Mouse (Mus musculus) gastrocnemius, postnatal 25 days (tissue): Measurements from ENCODE around the gene Rusc2. TPM values are rescaled to one million over a fixed set of nuclear protein-coding genes. Genes with fewer than 3 reads are reported as not detected.

Source experiments
- DNase-seq: peaks from one replicate; pipeline ENCODE4 v3.0.0; 2022
- total RNA-seq, 2 experiments: library from RNA; stranded (reverse); gene quantifications; 1 replicate in 1 of 2; 2 replicates in 1 of 2; pipeline ENCODE4 v1.2.3; 2021

Gene Rusc2
- total RNA-seq, 2 experiments from 2014 or later, result 22.1 to 24.2 TPM

DNA sequence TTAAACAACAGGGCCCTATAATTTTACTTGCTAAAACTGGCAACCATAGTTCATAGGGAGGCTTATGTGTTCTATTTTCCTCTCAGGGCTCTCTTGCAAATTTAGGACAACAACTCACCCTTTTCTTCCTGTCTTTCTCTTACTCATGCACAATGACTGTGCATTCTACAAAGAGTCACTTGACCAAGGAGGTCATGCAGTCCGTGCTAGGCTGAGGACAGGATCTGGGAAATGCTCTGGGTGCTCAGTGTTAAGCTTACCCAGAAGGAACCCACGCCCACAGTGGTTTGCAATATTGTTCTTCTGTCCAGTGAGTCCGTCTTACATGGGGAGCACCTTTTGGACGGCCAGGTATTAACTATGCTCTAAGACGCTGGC is 2.3 kb downstream of the Rusc2 start:
- DNase-seq, result no peak

DNA sequence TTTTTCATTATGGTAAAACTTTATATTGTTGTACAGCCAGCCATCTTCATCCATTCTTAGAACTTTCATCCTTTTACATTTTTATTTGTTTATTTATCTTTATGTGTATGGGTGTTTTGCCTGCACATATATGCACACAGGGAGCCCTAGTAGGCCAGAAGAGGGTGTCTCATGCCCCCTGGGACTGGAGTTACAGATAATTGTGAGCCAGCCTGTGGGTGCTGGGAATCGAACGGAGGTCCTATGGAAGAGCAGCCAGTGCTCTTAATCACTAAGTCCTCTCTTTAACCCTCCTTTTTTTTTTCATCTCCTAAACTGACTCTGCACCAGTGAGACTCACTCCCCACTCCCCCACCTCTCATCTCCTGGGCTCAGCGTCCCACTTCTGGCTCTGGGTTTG is 2.8 kb downstream of the Rusc2 start:
- no peak for DNase-seq

DNA sequence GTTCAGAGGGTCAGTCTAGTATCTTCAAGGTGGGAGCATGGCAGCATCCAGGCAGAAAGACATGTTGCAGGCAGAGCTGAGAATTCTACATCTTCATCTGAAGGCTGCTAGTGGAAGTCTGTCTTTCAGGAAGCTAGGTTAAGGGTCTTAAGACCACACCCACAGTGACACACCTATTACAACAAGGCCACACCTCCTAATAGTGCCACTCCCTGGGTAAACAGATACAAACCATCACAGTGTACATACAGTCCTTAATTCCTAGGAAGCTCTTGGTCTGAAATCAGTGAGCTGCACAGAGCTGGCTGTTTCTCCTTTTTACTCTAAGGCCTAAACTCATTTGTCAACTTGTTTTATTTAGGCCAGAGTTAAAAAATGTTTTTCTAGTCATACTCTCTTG is 5.2 kb downstream of the Rusc2 start:
- no peak for DNase-seq

DNA sequence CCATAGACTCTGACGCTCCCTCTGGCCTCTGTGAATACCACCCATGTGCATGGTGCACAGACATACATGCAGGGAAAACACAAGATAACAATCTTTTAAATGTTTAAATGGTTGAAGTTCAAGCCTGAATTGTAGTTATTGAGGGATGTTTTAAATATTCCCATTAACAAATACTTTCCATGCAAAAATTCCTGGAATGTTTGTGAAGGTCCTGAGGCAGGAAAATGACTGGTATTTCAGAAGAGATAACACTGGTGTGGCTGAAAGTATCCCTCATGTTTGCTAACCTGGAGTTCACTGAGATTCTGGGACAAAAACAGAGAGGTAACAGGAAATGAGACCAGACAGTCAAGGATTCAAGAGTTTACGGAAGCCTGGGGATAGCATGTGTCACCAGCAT is 7.6 kb downstream of the Rusc2 start:
- DNase-seq, result no peak

DNA sequence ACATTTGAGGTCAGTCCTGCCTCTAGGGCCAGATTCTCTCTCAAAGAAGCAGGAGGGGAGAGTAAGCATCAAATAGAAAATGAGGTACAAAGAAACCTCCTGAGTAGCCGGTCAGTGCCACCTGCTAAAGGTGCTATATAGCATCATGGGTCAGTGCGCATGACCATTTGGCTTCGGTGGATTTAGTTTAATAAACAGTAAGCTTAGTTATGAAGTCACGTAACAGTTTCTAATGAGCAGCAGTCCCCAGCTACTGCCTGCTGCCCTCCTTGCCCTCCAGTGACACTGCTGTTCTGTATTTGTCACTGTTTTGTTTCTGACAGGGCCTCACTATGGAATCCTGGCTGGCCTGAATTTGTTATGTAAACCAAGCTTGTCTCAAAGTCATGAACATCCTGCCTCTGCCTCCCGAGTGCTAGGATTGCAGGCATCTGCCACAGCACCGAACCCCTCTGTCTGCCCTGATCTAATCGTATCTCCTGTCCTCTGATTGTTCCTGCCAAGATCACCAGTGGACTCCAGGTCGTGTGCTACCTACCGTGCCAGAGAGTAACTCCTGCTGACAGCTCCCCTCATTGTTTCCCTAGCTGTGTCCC is 8.2 kb downstream of the Rusc2 start:
- DNase-seq, result no peak

DNA sequence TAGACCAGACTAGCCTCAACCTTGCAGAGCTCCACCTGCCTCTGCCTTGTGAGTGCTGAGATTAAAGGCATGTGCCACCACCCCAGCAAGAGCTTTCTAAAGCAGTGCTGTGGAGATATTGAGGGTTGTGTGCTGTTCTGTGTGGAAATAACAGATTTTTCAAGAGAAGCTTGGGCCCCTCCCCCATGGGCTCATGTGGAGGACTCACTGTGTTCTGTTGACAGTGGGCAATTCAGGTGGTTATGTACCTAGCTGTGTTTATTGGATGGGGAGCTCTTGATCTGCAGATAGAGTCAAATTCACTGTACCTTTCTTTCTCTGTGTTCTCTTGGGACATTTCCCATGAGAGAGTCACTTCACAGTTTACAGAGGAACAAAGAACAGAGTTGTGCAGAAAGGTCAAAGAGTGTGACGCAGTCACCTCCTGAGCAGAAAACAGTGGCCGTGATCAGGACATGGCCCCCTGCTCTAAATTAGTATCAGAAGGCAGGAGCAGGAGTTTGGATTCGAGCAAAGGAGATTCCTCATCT is 9.8 kb downstream of the Rusc2 start:
- no peak for DNase-seq

DNA sequence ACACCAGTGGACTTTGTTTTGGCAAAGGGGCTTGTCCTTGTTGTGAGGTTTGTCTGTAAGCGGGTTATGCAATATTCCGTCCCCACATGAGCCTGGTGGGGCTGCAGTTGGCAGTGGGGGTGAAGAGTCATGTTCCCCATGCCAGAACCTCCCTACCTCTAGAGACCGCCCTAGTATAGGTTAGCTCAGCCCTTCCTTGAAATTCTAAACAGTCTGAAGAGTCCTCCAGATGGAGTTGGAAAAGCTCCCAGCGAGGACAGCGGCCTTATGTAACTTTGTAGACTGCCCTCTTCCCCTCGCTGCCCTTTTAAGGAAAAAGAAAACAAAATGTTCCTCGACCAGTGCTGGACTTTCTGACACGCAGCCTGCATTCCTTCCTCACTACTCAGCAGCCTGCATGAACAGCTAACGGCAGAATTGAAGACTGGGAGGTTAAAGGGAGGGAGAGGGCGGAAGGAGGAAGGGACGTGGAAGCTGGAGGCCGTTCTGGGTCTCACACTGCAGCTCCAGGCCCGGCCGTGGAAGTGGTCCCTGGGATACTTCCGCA is 12.6 kb downstream of the Rusc2 start:
- DNase-seq, result peak; percentile 89

DNA sequence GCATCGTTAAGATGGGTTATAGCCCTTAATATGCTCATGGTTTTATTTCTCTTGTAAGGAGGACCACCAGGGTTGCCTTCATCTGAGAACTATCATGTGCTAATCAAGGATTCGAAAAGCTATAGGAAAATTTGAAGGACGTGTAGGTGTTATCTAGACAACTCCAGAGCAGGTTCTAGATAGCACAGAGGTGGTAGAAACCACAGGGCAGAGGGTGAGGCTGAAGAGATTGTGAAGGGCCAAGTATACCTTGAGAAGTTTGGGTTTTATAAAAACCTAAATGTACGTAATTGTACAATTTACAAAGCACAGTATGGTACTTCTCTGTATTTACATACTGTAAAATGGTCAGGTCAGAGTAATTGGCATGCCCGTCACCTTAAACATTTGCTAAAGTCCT is 13.4 kb downstream of the Rusc2 start:
- no peak for DNase-seq

DNA sequence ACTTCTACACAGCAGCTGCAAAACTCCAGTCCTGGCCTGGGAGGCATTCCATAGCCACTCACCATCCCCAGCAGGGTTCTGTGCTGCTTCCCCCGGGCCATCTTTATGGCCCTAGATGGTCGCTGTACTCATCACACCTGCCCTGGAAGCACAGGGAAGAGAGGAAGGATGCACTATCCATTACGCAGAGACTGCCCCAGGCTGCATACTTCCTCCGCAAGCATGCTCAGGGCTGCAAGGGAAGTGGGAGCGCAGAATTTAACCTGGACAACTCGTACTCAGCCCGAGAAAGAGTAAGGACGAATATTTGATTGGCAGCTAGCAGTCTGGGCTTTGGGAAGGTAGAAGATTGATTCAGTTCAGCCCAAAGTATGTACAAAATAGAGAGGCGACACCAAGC is 14.1 kb downstream of the Rusc2 start:
- DNase-seq, result no peak

DNA sequence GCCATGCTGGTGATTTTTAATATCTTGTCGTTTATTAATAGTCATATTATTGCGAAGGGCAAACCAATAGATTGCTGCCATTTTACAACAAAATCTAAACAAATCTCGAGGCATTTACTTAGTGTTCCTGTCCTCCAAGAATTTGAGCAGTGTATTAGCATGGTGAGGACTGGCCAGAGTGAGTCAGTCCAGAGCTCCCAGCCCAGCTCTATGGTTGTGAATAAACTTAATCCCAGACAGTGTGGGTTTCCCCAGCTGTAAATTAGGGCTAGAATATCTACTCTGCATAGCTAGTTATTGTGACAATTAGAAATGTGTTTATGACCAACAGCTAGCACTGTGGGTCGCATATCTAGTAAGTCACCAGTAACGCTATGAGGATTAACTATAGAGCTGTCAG is 14.6 kb downstream of the Rusc2 start:
- no peak for DNase-seq

DNA sequence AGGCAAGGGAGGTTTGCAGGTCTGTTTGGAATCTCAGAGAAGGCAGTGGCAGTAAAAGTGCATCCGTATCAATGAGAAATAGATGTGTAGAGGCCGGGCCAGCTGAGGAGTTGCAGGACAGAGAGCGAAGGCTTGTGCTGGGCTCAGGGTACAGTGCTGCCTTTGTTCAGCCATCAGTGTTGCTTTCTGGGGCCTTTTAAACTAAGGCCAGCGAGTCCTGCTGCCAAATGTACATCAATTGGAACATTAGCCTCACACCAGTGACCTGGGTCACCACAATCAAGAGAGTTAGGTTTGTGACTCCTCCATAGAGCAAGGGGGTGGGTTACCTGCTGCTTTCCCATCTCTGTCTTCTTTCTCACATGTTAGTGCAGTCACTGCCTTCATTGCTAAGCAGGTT is 16.2 kb downstream of the Rusc2 start:
- no peak for DNase-seq

DNA sequence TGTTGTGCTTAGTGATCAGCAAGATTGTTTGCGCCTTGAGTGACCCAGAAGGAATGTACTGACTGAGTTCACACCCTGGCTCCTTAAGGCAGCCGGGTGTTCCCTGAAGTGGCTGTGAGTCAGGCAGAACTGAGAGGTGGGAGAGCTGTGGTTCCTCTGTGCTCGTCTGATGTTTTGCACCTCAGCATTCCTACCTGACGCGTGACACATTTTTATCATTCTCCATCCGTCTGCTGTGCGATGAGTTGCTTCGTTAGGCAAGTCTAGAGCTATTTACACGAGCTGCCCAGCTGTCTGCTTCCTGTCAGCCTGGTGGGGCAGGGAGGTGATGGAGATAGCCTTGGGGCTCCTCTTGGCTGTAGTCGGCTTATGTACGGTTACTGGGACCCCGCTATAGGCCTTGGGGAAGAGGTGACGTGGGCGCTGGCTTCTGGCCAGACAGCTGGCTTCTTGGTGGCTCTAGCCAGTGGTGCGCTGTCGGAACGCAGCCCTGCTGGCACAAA is 17.1 kb downstream of the Rusc2 start:
- peak; percentile 58 for DNase-seq

DNA sequence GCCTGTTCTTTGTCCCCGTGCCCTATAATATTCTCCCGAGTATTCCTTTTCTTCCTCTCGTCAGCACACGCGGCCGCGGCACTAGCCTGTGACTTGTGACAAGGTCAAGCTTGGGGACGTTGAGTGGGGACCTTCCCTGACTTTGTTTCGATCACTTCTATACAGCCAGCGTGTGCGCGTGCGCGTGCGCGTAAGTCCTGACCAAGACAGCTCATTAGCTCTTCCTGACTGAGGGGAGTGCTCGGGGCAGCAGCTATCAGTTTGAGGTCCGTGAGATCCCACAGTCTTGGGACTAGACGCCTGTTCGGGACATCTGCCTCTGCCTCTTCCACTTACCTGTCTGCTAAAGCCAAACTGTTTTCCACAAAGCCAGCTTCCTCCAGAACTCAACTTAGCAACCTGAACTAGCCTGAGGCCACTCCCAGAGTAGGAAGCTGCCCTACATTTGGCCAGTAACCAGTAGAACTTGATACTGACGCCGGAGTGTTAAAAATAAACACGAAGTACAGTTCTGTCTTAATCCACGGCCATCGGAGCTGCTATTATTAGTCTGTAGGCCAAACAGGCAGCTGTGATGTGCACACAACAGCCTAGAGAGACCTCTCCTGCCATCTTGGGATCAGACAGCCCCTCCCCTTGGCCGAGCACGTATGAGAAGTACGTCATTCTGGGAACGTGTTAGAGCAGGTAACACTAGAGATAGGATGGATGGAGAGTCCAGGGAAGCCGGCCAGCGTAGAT is 17.8 kb downstream of the Rusc2 start:
- DNase-seq, result peak; percentile 63

DNA sequence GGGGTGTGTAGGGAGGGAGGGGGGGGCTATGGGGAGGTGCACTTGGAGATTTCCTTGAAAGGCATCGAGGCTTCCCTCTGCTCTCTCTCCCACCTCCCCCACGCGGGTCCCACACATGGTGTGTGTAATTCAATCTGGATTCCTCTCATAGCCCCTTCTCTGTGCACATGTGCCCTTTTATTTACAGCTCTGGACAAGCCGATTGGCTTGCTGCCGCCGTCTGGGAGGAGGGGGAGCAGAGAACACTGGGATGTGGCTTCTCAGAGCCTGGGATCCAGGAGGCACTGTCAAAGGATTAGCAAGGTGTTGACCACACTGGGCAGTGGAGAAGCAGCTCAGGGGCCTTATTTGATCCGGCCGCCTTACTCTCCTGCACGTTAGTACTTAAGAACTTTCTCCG is 19.2 kb downstream of the Rusc2 start:
- peak; percentile 61 for DNase-seq

DNA sequence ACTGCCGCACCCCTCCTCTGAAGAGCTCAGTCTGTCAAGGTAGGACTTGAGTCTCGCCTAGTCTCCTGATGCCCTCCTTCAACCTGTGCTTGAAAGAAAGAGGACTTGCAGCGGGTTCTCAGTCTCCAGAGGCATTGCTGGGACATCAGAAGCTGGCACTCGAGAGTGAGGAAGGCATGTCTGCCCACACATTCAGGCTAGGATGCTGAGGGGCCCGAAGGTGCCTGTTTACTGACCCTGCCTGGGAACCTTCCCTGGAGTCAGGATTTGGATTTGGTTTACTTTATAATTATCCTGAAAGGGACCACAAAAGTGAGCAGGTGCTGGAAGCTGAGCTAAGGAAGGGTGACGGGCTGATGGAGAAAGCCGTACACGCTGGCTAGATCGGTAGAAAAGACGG is 19.7 kb downstream of the Rusc2 start:
- no peak for DNase-seq

DNA sequence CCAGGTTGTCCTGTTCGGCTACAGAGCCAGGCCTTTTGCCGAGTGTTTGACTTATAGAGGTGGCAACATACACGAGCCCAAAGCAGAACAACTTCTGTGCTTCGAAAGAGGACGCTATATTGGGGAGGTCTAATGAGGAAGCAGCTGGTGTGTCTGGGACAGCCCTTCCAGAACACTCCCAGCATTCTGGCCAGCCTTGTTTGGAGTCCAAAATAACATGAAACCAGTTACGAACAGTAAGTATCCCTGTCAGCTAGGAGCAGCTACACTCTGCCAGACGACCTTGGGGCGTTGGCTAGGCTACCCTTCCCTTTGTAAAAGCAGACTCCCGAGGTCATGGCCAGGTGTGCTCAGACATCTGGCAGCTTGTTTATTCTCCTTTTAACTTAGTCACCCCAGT is 20.4 kb downstream of the Rusc2 start:
- DNase-seq, result peak; percentile 60

DNA sequence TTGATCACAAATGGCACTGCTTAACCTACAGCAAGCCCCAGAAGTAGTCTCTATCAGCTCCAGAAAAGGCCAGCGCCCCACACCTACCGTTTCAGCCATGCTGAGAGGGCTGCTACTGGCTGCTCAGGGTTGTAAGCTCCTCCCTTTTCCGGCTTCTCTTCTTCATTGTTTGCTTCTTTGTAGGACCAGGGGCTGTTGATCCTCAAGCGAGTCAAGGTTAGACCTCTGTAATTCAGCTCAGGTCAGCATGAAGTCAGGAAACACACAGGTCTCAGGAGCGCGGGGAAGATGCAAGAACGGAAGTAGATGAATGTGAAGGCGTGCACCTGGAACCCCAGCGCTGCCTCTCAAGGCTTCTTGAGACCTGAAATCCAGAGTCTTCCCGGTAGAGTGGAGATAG is 22.9 kb downstream of the Rusc2 start:
- DNase-seq, result no peak

DNA sequence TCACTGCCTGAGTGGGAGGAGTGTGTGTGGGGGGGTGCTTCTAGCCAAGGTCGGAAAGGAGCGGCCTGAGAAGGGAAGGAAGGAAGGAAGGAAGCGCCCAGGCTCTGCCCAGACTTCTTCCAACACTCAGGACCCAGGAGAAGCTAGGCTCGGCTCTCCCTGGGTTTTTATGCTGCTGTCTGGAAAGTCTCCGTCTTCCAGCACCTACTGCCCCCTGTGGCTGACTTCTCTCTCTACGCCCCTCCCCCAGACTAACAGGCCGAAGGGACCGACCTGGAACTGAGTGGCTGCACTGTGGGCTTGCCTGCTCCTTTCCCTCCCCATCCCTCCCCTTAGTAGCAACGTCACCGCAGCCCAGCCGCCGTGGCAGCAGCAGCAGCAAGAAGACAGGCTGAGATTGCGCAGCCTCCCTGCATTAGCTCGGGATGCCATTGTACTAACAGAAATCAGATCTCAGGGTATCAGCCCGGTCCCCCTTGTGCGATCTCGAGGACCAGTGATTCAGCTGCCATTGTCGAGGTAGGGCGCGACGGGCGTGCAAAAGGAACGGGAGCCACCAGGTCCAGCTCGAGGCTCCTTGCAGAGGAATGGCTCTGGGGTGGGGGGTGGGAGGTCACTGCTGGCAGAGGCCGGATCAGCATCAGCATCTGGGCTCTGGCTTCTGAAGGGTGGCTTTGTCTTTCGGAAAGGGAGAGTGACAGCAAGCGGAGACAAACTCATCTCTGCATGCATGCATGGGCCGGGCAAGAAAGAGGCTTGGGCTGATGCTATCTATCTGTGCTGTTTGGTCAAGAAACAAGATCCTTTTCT is 24.6 kb downstream of the Rusc2 start:
- DNase-seq, result peak; percentile 88

DNA sequence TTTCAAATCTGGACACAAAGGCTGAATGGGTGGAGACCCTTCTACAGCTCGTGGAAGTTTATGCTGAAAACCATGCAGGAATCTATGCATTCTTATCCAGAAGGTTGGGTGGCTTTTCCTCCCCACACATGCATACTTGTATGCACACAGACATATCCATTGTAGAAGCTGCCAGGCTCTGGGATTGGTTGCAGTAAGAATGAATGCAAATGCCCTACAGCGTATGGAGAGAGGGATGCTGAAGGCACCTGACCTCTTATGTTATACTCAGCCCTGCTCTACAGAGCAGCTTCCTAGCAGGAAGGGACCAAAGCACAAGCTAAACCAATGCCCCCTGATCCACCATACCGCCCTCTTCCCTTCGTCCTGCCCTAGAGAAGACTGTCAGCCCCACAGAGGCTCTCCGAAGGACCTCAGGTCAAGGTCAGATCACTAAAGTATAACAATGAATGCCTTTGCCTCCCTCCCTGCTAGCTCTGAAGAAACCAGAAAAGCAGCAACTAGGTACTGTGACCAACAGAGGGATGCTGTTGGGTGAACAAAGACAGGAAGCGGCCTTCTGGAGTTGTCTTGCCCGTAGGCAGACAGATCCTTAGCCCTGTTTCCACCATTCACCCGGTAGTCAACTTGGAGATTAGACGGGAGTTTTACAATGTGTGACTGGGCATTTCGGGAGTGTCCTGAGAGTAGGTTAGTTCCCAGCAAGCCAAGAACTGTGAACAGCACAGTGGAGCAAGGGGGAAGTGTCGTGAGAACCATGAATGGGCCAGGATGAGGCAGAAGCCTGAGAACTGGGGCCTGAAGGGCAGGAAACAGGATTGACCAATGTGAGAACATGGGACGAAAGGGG is 25.5 kb downstream of the Rusc2 start:
- no peak for DNase-seq

DNA sequence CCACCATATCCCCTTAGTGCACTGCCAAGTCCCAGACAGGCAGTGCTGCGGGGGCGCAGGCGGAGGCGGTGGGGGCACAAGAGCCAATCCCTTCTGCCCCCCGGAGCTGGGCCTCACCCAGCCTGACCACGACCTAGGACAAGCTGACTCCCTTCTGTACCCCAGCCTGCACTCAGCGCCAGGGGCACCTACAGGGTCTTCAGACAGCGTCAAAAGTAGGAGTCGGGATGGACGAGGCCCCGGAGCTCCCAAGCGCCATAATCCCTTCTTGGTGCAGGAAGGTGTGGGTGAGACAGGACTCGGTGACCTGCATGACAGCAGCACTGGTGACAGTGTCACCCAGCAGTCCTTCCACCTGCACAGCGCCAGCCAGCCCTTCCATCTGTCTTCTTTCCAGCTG is 33.0 kb downstream of the Rusc2 start:
- no peak for DNase-seq

DNA sequence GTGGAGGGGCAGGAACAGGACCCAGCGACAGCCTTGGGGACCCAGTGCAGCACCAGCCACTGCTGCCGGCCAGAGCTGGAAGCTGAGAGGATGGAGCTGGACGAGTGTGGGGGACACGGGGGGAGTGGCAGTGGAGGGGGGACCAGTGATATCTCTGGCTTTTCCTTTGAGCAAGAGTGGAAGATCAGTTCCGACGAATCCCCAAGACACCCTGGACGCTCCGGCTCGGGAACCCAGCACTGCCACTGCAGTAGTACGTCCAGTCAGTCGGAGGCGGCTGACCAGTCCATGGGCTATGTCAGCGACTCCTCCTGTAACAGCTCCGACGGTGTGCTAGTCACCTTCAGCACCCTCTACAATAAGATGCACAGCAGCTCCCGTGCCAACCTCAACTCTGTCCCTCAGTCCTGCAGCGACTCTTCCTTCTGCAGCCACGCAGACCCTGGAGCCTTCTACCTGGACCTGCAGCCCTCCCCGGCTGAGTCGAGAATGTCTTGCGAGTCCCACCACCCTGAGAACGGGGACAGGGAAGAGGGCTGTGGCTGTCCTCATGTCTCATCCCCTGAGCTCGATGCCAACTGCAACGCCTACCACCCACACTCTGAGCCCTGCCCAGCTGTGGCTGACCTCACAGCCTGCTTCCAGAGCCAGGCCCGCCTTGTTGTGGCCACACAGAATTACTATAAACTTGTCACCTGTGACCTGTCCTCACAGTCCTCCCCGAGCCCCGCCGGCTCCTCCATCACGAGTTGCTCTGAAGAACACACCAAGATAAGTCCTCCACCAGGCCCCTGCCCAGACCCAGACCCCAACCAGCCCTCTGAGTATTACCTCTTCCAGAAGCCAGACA is 33.7 kb downstream of the Rusc2 start:
- DNase-seq, result no peak
